Mouse (Mus musculus) kidney, adult 2 months (tissue): ENCODE data around the gene Bhlha15. TPM values are rescaled to one million over a fixed set of nuclear protein-coding genes. Genes with fewer than 3 reads are reported as not detected.

Experiments
- DNase-seq: peaks from one replicate; pipeline ENCODE4 v3.0.0; 2021
- H3K27ac ChIP-seq: fragments of 200-500 bp; 2 replicates; pipeline ENCODE4 v1.5.1; 2012; ENCODE audit warnings: low read depth, low read length, control low read depth, inconsistent platforms; ENCODE audit not compliant: insufficient read depth
- H3K27me3 ChIP-seq: fragments of 200-500 bp; replicated peaks from 2 replicates; pipeline ENCODE4 v1.6.1; 2012; ENCODE audit warnings: mild to moderate bottlenecking, moderate library complexity, low read length, inconsistent platforms; ENCODE audit not compliant: control insufficient read depth, insufficient read depth
- H3K36me3 ChIP-seq: fragments of 200-500 bp; 2 replicates; pipeline ENCODE4 v1.6.1; 2012; ENCODE audit warnings: mild to moderate bottlenecking, moderate library complexity, low read length, inconsistent platforms; ENCODE audit not compliant: control insufficient read depth, insufficient read depth
- H3K4me1 ChIP-seq: fragments of 200-500 bp; 2 replicates; pipeline ENCODE4 v1.6.1; 2011; ENCODE audit warnings: low read length; ENCODE audit not compliant: control insufficient read depth, insufficient read depth
- H3K4me3 ChIP-seq: fragments of 200-500 bp; 2 replicates; pipeline ENCODE4 v1.5.1; 2011; ENCODE audit warnings: mild to moderate bottlenecking, low read depth, low read length, control low read depth; ENCODE audit not compliant: insufficient read depth
- CTCF ChIP-seq: fragments of 200-500 bp; conservative IDR thresholded peaks from 2 replicates; pipeline ENCODE4 v1.5.1; 2011; ENCODE audit warnings: low read depth, mild to moderate bottlenecking, control low read depth, low read length, moderate library complexity, mixed read lengths; ENCODE audit not compliant: insufficient read depth, insufficient read length
- POLR2A ChIP-seq: fragments of 200-500 bp; IDR thresholded peaks from one replicate; pipeline ENCODE4 v1.6.1; 2011; ENCODE audit warnings: low read depth, low read length, control low read depth
- WGBS: fragments of 180-500 bp; shearing (Covaris S2); methylation state at CpG from one replicate; pipeline ENCODE4 v1.1.7; 2018; 5-methylcytosine and 5-hydroxymethylcytosine counted together
- polyA plus RNA-seq: library from polyadenylated mRNA; depleted of rRNA; stranded (reverse); fragments of >200 nt; gene quantifications from 2 replicates; pipeline ENCODE4 v1.2.3, GENCODE M21; 2012

Bhlha15 gene
- polyA plus RNA-seq, 1 experiment: 0.14 TPM

DNA sequence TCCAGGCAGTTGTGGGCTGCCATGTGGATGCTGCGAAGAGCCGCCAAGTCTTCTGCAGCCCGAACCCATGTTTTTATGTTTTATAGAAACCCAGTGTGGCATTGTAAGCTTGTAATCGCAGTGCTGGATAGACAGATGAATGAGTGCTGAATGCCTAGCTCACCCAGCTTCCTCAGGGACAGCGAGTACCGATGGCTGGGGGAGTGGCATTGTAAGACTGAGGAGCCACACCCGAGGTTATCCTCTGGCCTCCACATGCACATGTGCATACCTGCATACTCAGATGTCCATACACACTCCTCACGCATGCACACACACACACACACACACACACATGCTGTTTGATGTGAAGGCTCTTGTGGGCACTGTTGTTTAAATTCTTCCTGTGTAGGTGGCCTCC, 30.9 kb upstream of the Bhlha15 start:
- H3K27me3 ChIP-seq: no peaks in the 10 kb centered on the region
- H3K4me3 ChIP-seq: no peak overlapping the region
- no peak for DNase-seq
- whole genome bisulfite sequencing: 77% methylated on average over 8 of the region's 8 CpGs
- TF ChIP-seq POLR2A (no peak), CTCF (no peak)
- H3K27ac ChIP-seq: peak overlapping the region; percentile 45
- H3K36me3 ChIP-seq: no peaks in the 10 kb centered on the region; the same call in 1 of the 2 replicates
- H3K4me1 ChIP-seq: peaks cover 17% of the 10 kb centered on the region

DNA sequence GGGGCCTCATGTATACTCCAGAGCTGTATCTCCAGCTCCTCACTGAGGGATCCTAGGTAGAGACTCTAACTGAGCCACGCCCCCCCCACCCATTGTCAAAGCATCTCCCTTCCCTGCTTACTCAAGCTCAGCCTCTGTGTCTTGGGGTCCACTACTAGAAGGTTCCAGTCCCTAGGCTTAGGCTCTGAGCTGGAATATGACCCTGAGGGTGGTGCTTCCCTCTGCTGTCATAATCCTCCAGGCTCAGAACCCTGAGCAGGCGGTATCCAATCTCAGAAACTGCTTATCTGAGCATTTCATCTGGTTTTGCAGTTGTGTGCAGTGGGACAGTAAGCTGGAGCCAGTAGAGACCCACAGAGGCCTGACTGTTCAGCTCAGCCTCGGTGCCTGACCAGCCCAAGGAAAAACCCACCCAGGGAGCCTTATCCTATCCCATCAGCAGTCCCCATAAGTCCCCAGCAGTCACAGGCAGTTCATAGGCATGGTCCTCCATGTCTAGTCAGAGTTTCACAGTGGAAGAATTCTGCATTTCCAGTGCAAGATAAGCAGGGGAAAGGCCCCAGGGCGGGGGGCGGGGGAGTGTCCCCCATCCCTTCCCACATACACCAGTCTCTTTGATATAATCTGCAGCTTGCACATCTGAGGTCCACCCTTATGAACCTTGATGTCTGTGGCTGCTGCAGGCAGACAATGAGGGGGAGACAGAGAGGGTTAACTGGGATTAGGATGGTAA, 27.8 kb upstream of the Bhlha15 start:
- H3K27me3 ChIP-seq: no peaks in the 10 kb centered on the region
- peaks cover 15% of the 10 kb centered on the region for H3K4me1 ChIP-seq
- DNase-seq: no peak
- no peak overlapping the region for H3K4me3 ChIP-seq
- H3K36me3 ChIP-seq: no peaks in the 10 kb centered on the region; the same call in 1 of the 2 replicates
- peak overlapping the region; percentile 69 for H3K27ac ChIP-seq
- TF ChIP-seq POLR2A (no peak), CTCF (no peak)
- WGBS: 74% methylated on average over 5 of the region's 5 CpGs

DNA sequence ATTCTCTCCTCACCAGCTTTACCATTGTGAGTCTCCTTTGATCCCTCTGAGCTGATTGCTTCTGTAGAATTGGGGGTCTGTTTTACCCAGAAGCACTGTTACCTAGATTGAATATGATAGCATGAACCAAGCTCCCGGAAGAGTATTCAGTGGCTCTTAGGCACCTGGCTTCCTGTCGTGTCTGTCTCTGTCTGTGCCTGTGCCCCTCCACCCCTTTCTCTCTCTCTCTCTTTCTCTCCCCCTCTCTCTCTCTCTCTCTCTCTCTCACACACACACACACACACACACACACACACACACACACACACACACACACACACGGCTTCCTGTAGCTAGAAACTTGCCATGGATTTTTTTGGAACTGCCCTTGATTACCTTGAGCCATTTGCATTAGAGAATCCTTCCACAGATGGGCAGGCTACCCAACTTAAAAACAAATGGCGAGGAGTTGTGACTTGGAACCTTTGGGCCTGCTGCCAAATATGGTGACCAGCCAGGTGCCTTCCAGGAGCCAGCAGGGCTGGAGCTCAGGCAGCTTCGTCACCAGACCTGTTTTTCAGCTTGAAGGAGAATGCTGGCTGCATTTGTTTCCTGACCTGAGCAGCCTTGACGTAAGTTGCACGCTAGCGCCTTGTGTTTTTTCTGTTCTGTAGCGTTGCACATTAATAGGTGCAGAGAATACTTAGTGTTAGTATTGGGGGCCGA, 27.1 kb upstream of the Bhlha15 start:
- peak overlapping the region; percentile 69 for H3K27ac ChIP-seq
- no peaks in the 10 kb centered on the region for H3K27me3 ChIP-seq
- WGBS: 51% methylated on average over 10 of the region's 10 CpGs
- DNase-seq: peak; percentile 92
- no peak overlapping the region for H3K4me3 ChIP-seq
- no peak for TF ChIP-seq POLR2A
- H3K36me3 ChIP-seq: no peaks in the 10 kb centered on the region; the same call in 1 of the 2 replicates
- H3K4me1 ChIP-seq: peaks cover 13% of the 10 kb centered on the region

DNA sequence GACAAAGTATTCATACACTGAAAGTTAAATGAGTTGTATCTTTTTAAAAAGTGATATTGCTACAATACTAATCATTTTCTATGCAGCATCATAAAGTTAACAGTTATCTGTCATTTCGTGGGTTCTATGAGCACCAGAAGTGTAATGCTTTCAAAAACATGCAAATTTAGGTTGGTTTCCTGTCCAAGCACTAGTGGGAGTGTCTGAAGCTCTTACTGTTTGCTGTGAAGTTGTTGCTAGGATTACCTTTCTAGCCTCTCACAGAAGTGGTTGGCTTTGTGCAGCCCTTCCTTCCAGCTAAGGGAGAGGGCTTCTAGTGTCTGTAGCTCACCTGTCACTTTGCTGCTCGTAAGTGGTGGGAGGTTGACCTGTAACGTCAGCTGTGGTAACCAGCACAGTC, 24.3 kb upstream of the Bhlha15 start:
- 0 out of 2 replicates have a peak, but pooled peaks cover 5% of the 10 kb centered on the region for H3K4me1 ChIP-seq
- 81% methylated on average over 3 of the region's 3 CpGs for WGBS
- no peak overlapping the region for H3K4me3 ChIP-seq
- DNase-seq: no peak
- no peak overlapping the region for H3K27ac ChIP-seq
- TF ChIP-seq POLR2A (no peak), CTCF (no peak)
- no peaks in the 10 kb centered on the region for H3K27me3 ChIP-seq
- H3K36me3 ChIP-seq: no peaks in the 10 kb centered on the region; the same call in 1 of the 2 replicates

DNA sequence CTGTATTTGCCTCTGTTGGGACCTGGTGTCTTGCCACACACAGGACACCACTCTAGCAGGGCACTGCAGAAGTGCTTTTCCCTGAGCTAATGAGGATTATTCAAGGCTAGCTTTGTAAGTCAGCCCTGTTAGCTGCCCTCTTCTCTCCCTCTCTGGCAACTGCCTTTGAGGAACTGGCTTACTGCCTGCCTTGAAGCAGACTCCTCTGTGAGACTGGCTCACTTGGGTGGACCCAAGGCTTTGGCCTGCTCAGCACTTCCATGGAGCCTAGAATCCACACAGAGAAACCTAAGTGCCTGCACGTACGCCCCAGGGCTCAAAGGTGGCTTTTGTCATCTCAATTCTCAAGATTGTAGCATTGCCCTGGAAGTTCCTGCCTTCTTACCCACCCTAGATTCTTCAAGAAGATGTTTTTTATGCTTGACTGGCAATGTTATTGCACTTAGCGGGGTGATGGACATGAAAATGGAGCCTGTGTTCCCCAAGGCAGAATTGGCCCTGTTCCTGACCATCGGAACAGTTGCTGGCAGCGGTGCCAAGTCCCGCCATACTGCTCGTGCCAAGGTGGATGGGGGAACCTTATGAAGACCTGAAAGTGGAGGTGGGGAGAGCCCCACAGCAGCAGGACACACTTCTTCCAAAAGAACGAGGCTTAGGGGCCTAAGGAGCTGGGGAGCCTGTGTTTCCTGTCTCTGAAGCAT, 20.7 kb upstream of the Bhlha15 start:
- H3K27me3 ChIP-seq: no peaks in the 10 kb centered on the region
- TF ChIP-seq CTCF (no peak), POLR2A (no peak)
- DNase-seq: peak; percentile 57
- no peaks in the 10 kb centered on the region for H3K4me1 ChIP-seq
- H3K4me3 ChIP-seq: no peak overlapping the region
- no peaks in the 10 kb centered on the region; the same call in 1 of the 2 replicates for H3K36me3 ChIP-seq
- 44% methylated on average over 8 of the region's 8 CpGs for WGBS
- no peak overlapping the region for H3K27ac ChIP-seq

DNA sequence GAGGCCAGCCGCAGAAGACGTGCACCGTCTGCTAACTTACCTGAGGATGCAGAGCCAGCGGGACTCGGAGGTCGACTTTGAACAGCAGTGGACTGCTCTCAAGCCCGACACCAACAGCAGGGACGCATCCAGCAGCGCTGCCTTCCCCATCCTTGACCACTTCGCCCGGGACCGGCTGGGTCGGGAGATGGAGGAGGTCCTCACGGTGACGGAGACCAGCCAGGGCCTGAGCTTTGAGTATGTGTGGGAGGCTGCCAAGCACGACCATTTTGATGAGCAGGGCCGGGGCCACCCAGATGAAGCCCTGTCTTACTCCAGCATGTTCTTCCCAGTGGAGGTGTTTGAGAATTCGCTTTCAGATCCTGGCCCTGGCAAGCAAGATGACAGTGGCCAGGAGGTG, 16.4 kb upstream of the Bhlha15 start:
- Histone ChIP-seq H3K27me3 (no peaks in the 10 kb centered on the region), H3K36me3 (peaks cover 2% of the 10 kb centered on the region; the same call in 1 of the 2 replicates), H3K27ac (no peak overlapping the region), H3K4me3 (no peak overlapping the region), H3K4me1 (no peaks in the 10 kb centered on the region)
- WGBS: 84% methylated on average over 18 of the region's 18 CpGs
- no peak for DNase-seq
- TF ChIP-seq CTCF (no peak), POLR2A (no peak)

DNA sequence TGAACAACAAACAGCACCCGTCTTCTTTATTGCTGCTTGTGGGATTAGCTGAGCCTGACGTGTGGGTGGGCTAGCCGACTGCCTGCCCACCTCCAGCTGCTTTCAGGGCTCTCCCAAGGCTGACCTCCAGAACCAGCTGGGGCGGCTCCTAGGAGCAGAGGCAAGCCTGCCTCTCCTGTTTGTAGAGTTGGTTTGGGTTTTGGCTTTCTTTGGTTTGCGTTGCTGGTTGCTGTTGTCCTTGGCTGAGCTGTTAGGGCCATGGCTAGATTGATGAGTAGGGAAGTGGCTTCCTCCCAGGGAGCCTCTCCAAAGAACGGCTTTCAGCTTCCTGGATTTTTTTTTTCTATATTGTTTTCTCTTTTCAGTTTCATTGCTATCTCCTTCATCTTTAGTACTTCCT, 11.9 kb upstream of the Bhlha15 start:
- H3K36me3 ChIP-seq: peaks cover 2% of the 10 kb centered on the region; the same call in 1 of the 2 replicates
- H3K27ac ChIP-seq: no peak overlapping the region
- no peaks in the 10 kb centered on the region for H3K27me3 ChIP-seq
- 47% methylated on average over 6 of the region's 6 CpGs for WGBS
- no peaks in the 10 kb centered on the region for H3K4me1 ChIP-seq
- no peak overlapping the region for H3K4me3 ChIP-seq
- TF ChIP-seq POLR2A: no peak
- no peak for TF ChIP-seq CTCF
- DNase-seq: no peak
